Mouse (Mus musculus) urinary bladder, postnatal 0 days (tissue): ENCODE data around the gene Gm12886. TPM values are rescaled to one million over a fixed set of nuclear protein-coding genes. Genes with fewer than 3 reads are reported as not detected.

Experiments
- polyA plus RNA-seq: library from polyadenylated mRNA; unstranded; fragments of >200 nt; fragmentation: Nextera tagmentation; extraction: Ambion mirVana; gene quantifications from 2 replicates; pipeline ENCODE4 v1.2.1, GENCODE M21; 2015

Gene Gm12886
- polyA plus RNA-seq: not detected in 2 replicates

GRCm38 (mm10) chr4:121422999-121423398, at the start of gene Gm12886:
Gene Gm12886, minus strand, starts transcription at chr4:121423099.

Other genes starting within 250 kb of the Gm12886 start
- 11.4 and 12.8 TPM in 2 replicates for gene Rlf, start 208.0 kb downstream of the Gm12886 start, polyA plus RNA-seq
- not detected in 2 replicates for gene Gm12888, start 98.2 kb downstream of the Gm12886 start, polyA plus RNA-seq
- gene Gm12887, start 199.0 kb upstream of the Gm12886 start, polyA plus RNA-seq: not detected in 2 replicates